Mouse (Mus musculus): ENCODE data around the gene Hist1h4j. TPM values are rescaled to one million over a fixed set of nuclear protein-coding genes. Genes with fewer than 3 reads are reported as not detected.

Hist1h4j gene
- polyA plus RNA-seq, 1 experiment from 2014 or later: 1.8 TPM

DNA sequence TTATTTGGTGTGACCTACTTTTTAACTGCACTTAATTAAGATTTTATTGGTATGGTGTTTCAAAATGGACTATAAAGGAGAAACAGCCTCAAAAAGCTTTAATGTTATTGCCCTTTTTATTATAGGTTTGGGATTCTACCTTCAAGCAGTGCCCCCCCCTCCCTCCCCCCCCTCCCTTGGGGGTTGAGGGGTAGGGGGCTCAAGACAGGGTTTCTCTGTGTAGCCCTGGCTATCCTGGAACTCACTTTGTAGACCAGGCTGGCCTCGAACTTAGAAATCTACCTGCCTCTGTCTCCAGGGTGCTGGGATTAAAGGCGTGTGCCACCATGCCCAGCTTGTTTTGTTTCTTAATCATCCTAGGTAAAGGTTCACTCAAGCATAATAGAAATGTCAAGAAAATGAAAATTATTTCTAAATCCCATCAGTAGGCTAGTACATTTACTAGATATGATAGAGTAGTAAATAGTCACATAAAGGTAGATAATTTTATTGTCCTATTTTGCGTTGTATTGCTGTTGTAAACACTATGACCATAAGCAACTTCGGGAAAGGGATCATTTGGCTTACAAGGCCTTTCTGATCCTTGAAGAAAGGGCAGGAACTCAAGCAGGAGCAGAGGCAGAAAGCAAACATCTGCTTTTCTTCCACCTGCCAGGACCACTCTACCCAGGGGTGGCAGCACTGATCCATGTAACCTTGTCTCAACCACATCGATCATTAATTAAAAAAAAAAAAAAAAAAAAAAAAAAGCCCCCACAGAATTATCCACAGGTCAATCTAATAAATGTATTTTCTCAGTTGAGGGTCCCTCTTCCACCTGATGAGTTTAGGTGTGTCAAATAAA is 11.6 kb upstream of the Hist1h4j start:
- no peak for DNase-seq (ENCODE audit: low spot score)

DNA sequence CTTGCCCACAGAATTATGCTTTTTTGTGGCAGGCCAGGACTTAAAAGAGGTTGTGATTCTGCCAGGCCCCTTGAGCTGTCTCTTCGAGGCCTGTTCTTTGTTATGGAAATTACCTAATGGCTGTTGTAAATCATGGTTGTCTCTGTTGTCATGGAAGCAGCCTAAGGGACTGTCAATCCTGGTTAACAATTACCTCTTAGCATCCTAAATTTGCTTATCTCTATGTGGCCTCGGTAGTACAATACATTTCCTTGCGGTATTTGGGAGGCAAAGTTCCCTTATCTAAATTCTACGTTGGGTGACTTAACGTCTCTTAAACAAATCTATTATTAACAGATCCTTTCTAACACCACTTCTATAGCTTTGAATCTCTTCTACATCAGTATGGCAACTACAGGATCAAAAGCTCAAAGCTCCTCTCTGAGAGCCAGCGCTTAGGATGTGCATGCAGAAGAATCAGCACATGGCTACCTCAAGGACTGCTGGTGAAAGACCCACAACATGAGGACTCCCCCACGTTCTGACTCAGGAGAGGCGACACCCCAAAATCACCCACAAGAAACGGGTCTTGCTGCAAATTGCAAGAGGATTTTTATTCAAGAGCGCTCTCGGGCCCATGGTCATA is 6.8 kb upstream of the Hist1h4j start:
- DNase-seq (ENCODE audit: low spot score): no peak

DNA sequence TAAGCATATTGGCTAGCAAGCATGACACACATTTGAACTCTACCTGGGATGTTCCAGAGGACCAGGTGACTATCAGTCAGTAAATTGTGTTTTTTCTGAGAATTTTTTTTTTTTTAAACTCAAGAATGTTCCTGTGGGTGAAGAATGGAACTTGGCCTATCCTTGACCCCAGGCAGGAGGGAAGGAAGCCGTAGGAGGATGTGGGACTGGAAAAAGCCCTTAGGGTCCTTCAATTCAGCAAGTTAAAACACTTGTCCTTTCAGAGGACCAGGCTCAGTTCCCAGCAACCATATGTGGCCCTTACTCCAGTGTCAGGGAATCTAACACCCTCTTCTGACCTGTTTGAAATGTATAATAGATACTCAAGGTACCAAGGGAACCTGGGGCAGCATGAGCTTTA is 5.3 kb upstream of the Hist1h4j start:
- DNase-seq (ENCODE audit: low spot score): no peak

DNA sequence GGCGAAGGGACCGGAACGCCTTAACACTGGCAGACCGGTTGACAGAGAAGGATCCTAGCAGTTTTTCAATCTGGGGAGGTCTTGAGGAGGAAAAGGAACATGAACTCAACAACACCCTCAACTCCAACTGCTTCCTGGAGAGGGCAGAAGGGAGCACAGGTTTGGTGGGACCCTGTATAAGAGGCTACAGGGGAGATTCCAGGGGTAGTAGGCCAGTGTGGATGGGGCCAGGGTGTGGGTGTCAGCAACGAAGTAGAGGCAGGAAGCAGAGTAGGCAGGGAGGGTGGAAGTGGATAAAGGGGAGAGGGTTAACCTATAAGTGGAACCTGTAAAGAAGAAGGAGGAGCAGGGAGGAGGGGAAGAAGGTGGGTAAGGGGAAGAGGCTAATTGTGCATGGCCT is 1.4 kb upstream of the Hist1h4j start:
- peak; percentile 34 for DNase-seq (ENCODE audit: low spot score)

DNA sequence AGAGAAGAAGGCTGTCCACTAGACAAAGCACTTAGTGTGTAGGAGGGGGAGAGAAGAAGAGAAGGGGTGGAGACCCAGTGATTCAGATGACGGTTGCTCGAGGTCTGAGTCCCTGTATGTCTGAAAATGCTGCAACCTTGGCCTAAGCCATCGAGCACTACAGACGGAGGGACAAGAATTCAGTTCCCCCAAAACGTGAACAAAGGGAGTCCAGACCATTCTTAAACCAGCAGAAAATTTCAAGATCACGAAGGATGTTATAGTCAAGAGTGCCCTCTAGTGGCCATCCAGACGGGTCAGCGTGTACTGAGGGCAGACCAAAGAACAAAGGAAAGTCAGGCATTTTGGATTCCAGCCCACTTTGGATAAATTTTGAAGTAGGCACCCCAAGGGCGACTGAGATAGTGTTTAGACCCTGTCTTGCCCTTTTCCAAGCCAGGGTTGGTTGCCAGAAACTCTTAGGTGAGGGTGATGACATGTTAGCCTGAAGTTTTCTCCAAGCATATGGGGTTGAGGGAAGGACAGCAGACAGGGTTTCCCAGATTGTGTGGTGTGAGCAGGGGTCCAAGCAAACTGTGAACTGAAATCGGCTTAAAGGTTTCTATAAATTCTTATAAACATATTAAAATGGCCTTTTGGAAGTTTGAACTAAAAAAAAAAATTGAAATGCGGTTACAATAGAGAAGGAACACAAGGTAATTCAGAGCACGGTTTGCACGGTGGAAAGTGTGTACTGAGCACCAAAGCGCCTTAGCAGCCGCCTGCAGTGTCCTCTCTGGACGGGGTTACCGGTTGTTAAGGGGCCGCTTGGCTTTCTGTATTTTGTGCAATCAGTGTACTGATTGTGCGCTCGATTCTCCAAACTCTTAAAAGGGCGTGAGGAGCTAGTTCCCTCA is 606 bp upstream of the Hist1h4j start:
- peak; percentile 83 for DNase-seq (ENCODE audit: low spot score)

DNA sequence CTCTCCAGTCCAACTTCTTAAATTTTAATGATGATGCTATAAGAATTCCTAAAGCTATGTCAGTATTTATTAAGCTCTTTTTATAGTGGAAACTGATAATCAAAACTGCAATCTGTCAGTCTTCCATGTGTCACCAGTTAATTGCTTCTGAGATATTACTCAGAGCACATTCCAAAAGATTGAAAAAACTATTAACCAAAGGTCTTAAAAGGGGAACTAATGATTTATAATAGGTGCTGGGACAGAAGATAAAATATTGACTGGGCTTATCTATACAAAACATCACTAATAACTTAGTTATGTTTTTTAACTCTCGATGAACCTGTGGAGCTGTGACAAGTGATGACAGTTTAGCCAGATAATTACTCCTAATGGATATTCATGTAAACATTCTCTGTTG is 10.1 kb downstream of the Hist1h4j start:
- no peak for DNase-seq (ENCODE audit: low spot score)

DNA sequence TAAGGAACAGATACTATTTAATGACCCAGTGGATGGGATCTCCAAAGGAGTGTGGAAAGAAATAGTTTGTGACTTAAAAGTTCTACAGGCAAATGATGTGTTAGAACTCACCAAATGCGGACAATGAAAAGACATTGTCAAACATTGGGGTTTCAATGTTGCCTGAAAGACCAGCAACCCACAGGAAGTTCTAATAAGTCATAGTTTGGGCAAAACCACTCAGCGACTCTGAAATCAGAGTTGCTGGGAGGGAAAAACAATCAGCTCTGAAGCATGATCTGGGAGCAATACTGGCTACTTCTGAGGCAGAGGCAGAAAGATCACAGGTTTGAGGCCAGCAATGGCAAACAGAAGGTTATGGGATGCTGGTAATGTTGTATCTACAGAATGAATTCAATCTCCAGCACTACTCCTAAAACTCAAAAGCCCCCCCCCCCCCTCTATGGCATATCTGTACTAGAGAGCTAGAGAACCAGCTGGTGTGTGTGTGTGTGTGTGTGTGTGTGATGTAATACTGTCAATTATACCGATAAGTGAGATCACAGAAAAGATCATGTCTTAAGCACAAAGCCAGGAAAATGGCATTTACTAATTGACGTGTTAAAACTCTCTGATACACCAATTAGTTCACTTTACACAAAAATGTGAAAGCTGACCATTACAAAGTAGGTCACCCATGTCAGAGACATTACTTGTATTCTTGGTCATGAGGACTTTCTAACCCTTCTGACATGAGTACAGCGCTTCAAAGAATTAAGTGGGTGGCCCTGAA is 14.7 kb downstream of the Hist1h4j start:
- peak; percentile 58 for DNase-seq (ENCODE audit: low spot score)

DNA sequence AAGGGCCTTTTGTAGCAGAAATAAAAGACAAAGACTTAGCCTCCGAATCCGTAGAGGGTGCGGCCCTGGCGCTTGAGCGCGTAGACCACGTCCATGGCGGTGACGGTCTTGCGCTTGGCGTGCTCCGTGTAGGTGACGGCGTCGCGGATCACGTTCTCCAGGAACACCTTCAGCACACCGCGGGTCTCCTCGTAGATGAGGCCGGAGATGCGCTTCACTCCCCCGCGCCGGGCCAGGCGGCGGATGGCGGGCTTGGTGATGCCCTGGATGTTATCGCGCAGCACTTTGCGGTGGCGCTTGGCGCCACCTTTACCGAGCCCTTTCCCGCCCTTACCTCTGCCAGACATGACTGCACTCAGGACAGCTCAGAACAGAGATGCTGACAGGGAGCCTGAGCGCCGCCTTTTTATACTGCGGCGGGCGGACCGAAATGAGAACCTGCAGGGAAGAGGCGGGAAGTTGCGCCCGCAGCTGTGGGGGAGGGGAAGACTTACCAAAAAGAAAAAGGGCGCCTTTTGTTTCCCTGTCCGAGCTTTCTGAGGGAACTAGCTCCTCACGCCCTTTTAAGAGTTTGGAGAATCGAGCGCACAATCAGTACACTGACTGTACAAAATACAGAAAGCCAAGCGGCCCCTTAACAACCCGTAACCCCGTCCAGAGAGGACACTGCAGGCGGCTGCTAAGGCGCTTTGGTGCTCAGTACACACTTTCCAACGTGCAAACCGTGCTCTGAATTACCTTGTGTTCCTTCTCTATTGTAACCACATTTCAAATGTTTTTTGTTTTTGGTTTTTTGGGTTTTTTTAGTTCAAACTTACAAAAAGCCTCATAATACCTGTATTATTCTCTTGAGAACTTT is 15.5 kb downstream of the Hist1h4j start, which contains the start of gene Hist1h4k:
Hist1h4k (minus strand) TSS at position 347 of the 859 bp plus-strand sequence.
- peak; percentile 95 for DNase-seq (ENCODE audit: low spot score)

DNA sequence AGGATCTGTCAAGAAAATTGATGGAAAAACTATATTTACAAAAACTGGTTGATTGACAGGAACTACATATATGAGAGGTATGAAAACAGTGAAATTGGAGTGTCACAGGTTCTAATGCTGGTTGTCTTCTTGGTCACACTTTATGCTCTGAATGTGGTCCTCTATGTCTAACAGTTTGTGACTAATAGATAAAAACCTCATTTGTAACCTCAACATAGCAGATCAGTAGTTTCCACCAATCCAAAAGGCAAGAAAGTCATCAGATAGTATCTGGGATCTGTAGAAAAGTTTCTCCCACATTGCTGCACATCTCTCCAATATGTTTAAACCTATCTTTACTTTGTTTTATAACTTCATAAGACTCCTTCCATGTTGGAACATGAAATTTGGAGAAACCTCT is 16.6 kb downstream of the Hist1h4j start:
- DNase-seq (ENCODE audit: low spot score): no peak

DNA sequence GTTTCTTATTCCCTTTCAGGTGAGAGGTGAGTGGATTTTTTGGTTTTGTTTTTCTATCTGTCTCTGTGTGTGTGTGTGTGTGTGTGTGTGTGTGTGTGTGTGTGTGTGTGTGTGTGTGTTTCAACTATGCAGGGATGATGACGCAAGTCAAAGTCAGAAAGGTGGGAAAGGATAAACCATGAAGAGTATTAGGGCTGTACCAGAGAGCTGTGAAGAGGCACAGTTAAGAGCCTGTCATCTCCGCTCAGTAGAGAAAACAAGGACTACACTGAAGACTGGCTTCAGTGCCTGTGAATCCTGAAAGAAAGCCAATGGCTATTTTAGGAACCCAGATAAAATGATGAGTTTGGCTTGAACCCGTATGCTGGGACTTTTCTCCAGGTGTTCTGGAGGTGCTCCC is 17.0 kb downstream of the Hist1h4j start:
- peak; percentile 25 for DNase-seq (ENCODE audit: low spot score)

DNA sequence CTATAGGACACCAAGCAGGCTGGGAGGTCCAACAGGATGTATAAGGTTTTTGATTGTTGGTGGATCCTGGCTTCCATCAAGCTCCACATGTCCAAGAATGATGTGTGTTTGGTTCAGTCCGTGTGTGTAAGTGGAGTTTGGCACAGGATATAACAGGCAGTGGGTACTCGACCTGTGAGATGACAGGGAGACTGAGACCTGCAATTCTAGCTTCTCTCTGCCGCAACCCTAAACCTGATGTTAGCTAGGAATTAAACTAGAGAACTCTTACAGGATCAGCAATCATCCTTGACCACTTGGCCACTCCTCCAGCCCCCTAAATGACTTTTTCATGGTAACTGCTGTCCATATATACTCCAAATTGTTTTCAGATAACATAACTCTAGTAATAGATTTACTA is 17.5 kb downstream of the Hist1h4j start:
- peak; percentile 42 for DNase-seq (ENCODE audit: low spot score)

DNA sequence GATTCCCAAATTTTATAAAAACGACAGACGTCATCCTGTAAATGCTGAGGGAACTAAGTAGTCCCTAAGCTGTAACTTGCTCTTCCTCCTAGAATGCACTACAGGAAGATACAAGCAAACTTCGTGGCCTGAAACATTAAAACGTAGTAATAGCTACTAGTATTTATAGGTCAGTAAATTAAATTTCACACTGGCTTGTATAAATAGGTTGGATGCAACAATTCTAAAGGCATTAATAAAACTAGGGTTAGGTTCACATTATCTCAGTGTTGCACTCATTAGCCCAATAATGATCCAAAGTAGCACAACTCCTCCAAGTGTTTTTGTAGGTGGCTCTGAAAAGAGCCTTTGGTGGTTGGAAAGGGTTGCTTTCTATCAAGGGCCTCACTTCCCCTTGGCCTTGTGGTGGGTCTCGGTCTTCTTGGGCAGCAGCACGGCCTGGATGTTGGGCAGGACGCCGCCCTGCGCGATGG is 18.2 kb downstream of the Hist1h4j start:
- DNase-seq (ENCODE audit: low spot score): peak; percentile 66

DNA sequence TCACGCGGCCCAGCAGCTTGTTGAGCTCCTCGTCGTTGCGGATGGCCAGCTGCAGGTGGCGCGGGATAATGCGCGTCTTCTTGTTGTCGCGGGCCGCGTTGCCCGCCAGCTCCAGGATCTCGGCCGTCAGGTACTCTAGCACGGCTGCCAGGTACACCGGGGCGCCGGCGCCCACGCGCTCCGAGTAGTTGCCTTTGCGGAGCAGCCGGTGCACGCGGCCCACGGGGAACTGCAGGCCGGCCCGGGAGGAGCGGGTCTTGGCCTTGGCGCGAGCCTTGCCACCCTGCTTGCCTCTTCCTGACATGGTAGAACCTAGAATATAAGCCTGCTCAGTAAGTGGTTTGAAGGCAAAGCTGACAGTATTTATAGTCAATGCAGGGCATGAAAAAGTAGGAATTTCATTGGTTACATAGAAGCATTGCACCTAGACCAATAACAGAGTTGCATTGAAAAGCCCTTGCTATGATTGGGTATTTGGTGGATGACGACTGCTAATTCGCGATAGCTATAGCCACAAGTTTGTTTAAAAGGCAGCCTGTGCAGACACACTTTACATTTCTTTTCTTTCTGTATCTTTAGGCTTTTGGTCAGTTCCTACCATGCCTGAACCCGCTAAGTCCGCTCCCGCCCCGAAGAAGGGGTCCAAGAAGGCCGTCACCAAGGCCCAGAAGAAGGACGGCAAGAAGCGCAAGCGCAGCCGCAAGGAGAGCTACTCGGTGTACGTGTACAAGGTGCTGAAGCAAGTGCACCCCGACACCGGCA is 18.8 kb downstream of the Hist1h4j start, which contains the start of the genes Hist1h2ak and Hist1h2bn:
Hist1h2ak (minus strand) TSS at position 304 of the 762 bp plus-strand sequence.
Hist1h2bn (plus strand) TSS at position 600 of the 762 bp plus-strand sequence.
- DNase-seq (ENCODE audit: low spot score): peak; percentile 95

DNA sequence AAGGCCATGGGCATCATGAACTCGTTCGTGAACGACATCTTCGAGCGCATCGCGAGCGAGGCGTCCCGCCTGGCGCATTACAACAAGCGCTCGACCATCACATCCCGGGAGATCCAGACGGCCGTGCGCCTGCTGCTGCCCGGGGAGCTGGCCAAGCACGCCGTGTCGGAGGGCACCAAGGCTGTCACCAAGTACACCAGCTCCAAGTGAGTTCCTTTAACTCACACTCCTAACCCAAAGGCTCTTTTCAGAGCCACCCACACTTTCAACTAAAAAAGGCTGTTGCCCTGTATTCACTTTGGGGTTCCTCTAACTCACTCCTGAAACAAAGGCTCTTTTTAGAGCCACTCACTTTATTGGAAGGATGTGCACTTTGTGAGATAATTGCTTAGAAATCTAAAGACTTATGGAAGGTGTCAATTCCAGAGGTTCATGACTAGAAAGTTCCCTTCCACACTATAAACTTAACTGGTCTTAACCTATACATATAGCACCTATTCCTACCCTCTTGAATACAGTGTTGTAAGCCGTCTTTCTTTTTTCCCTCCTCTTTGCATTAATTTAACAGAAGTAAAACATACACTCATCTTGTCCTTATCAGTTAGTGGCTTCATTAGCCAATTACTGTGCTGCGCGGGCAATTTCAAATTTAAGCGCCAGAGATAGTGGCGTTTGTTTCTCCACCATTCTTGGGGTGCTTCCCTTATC is 19.6 kb downstream of the Hist1h4j start:
- peak; percentile 60 for DNase-seq (ENCODE audit: low spot score)

DNA sequence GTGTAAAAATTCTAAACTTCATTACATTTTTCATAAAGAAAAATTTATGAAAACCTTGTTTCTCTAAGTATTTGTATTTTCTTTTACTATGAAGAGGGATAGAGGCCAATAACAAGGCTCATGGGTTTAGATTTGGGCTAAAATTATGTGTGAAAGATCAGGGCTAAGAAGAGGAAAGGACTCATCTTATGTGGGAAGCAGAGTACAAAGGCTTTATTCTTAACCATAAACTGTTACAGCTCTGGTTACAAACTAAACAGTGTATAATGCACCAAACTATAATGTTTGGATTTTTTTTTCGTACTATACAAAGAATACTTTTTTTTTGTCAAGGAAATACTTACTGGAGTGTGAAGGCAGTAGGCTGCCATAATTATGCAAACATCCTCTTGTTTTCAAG is 20.8 kb downstream of the Hist1h4j start:
- no peak for DNase-seq (ENCODE audit: low spot score)

DNA sequence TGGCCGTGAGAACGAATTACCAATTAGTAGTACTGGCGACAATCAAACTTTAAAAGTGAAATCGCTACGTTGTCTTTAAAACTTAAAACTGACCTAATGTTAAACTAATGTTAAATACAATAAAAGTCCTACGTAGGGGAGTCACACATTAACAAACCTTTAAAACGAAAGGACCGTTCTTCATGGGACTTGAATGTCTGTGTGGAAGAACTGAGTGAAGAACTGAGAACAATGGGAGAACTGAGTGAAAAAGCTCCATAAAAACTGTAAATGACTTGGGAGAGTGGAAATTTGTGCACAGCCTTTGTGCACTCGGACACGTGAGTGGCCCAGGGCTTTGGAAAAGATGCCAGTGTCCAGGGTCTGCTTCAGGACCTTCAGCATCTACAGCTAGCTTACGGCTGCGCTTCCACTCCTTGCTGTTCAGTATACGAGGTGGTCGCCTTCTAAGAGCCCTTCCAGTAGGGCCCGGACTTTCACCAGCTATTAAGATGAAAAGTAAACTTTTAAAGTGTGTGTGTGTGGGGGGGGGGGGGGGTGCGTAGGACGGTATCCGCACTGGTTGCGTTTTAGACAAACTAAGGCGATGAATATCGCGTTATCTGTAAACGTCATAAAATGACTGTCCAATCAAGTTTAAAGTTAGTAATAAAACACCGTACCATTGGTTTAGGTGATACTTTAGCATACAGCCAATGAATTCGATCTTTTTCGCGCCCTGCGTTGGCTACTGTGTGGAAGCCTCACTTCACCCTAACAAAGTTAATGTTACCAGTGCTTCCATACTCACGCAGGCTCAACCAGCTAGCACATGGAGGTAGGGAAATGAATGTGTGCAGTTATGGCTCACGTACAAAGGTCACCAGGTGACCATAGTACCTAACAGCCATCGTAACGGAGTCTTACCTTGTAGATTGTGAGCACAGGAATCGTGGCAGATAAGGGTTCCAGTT is 44.2 kb downstream of the Hist1h4j start:
- peak; percentile 91 for DNase-seq (ENCODE audit: low spot score)
